Mouse (Mus musculus) right cerebral cortex, adult 2 months (tissue): ENCODE results near the gene Gm14408.
"Not testable (repeated sequence)": the region's sequence is repeated elsewhere in the genome, so short reads cannot be mapped to it uniquely, and the experiment has no call there.

Experiments
- DNase-seq, 2 experiments: peaks; one replicate each; pipeline ENCODE4 v3.0.0; 2021 to 2022; ENCODE audit warnings: low spot score in 2 of 2

Gene Gm14408

GRCm38 (mm10) chr2:176830840-176831239 is at the start of gene Gm14408:
TSS of gene Gm14408 (plus strand) at chr2:176831140.
- not testable (repeated sequence) for DNase-seq

- DNase-seq, result not testable (repeated sequence)
These were observed 32.6 kb upstream of the Gm14408 start, which contains the start of gene Gm14295 for GRCm38 (mm10) chr2:176798312-176798711. TSS of gene Gm14295 (plus strand) at chr2:176798612.

- not testable (repeated sequence) for DNase-seq
These were observed 32.2 kb upstream of the Gm14408 start for GRCm38 (mm10) chr2:176798785-176799184.
